Mouse (Mus musculus): ENCODE results near the gene Lyzl4. TPM values are rescaled to one million over a fixed set of nuclear protein-coding genes. Genes with fewer than 3 reads are reported as not detected.

Gene Lyzl4
- polyA plus RNA-seq, 1 experiment from 2014 or later: not detected

GRCm38 (mm10) chr9:121642401-121643181 is 695 bp upstream of the Lyzl4 start, which contains the start of gene Vipr1:
TSS of gene Vipr1 (plus strand) at chr9:121642716.
- peak; percentile 84 for DNase-seq (ENCODE audit: low spot score)

DNA sequence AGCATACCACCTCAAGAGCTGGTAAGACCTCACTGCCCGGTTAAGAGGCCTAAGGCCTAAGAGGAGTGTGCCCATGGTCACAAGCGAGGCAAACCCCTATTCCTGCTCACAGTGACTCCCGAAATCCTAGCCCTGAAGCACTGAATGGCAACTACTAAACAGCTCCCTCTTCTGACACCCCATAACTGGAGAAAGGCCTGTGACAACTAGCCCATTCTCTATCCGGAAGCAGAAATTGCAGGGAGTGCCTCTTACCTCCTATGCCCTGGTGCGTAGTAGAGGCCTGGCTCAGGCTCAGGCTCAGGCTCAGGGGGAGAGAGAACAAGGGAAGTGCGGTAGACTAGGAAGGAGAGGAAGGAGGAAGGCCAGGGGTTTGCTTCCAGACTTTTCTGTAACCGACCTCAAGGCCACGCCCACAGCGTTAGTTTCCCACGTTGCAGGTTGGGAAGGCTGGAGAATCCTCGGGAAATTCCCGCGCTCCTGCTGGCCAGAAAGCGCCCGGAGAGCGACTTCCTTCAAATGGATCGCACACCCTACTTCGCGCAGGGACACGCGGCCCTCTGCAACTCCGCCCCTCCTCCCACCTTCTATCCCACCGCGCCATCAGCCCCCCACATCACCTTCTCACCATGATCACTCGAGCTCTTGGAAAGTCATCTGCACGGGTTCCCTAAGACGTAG is 521 bp downstream of the Lyzl4 start:
- Histone ChIP-seq H3K36me3 (no peaks in the 10 kb centered on the region), H3K4me3 (peak overlapping the region; percentile 63), H3K27me3 (ENCODE audit: low read depth, poor library complexity, severe bottlenecking) (peaks cover 95% of the 10 kb centered on the region), H3K9me3 (replicated peaks) (no peaks in the 10 kb centered on the region), H3K27ac (no peak overlapping the region), H3K4me1 (peaks cover 21% of the 10 kb centered on the region)
- 12% methylated on average over 27 of the region's 27 CpGs for WGBS
- DNase-seq (ENCODE audit: low spot score): peak; percentile 53

More at GRCm38 (mm10) chr9:121642401-121643181, 695 bp upstream of the Lyzl4 start, which contains the start of gene Vipr1:
- no peaks in the 10 kb centered on the region for H3K36me3 ChIP-seq
- under 1% methylated on average over 79 of the region's 79 CpGs for WGBS
- H3K27me3 ChIP-seq (ENCODE audit: low read depth, poor library complexity, severe bottlenecking): peaks cover 84% of the 10 kb centered on the region
- H3K9me3 ChIP-seq (replicated peaks): no peaks in the 10 kb centered on the region
- peaks cover 20% of the 10 kb centered on the region for H3K4me1 ChIP-seq
- H3K4me3 ChIP-seq: peak within 1 kb of the TSS; percentile 63
- peak within 1 kb of the TSS; percentile 65 for H3K27ac ChIP-seq

DNA sequence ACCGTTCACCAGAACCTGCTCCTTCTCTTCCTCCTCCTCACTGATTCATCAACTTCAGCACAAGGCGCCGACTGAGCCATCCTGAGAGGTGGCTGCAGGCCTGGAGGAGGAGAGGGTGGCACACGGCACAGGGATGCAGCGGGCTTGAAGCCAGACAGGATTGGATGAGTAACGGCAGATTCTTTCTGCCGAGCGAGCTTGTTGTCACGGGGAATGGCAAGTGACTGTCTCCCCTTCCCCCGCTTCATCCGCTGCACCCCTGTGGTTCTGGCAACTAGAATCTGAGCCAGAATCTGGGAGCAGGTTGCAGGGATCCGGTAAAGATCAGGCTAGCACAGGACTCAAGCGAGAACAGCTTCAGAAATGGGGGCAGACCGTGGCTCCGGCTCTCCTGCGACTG is 2.1 kb downstream of the Lyzl4 start:
- Histone ChIP-seq H3K27ac (no peak overlapping the region), H3K36me3 (no peaks in the 10 kb centered on the region), H3K4me3 (no peak overlapping the region), H3K9me3 (replicated peaks) (no peaks in the 10 kb centered on the region), H3K4me1 (peaks cover 28% of the 10 kb centered on the region), H3K27me3 (ENCODE audit: low read depth, poor library complexity, severe bottlenecking) (peaks cover 98% of the 10 kb centered on the region)
- WGBS: 52% methylated on average over 16 of the region's 16 CpGs
- no peak for DNase-seq (ENCODE audit: low spot score)

- H3K27me3 ChIP-seq (ENCODE audit: low read depth, poor library complexity, severe bottlenecking): peaks cover 65% of the 10 kb centered on the region
- H3K36me3 ChIP-seq: no peaks in the 10 kb centered on the region
- 53% methylated on average over 7 of the region's 7 CpGs for WGBS
- 0 out of 2 replicates have a peak overlapping the region, but pooled peaks have one; percentile 2 for H3K27ac ChIP-seq
- H3K4me1 ChIP-seq: peaks cover 8% of the 10 kb centered on the region
- no peak overlapping the region for H3K4me3 ChIP-seq
- H3K9me3 ChIP-seq (replicated peaks): no peaks in the 10 kb centered on the region
- DNase-seq (ENCODE audit: low spot score): no peak
Measured at GRCm38 (mm10) chr9:121635835-121636576, 5.9 kb downstream of the Lyzl4 start.

DNA sequence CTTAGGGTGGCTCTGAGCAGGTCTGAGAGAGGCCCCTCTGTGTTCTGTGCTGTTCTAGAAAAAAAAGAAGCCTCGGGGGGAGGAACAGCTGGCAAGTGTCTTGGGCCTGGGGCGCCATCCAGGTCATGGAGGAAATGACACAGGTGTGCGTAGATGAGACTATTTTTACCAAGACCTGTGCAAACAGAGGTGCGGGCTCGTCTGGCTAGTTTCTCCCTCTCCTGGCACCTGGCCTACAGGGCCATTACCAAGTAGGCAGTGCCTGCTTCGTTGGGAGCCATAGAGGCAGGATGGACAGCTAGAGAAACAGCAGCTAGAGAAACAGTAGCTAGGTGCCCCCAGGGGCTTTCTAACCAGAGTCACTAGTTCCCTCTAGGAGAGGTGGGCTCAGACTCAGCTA is 8.6 kb downstream of the Lyzl4 start:
- Histone ChIP-seq H3K4me1 (peaks cover 8% of the 10 kb centered on the region), H3K9me3 (replicated peaks) (no peaks in the 10 kb centered on the region), H3K36me3 (no peaks in the 10 kb centered on the region), H3K27ac (no peak overlapping the region), H3K4me3 (no peak overlapping the region), H3K27me3 (ENCODE audit: low read depth, poor library complexity, severe bottlenecking) (peaks cover 38% of the 10 kb centered on the region)
- no peak for DNase-seq (ENCODE audit: low spot score)
- WGBS: 85% methylated on average over 6 of the region's 6 CpGs

DNA sequence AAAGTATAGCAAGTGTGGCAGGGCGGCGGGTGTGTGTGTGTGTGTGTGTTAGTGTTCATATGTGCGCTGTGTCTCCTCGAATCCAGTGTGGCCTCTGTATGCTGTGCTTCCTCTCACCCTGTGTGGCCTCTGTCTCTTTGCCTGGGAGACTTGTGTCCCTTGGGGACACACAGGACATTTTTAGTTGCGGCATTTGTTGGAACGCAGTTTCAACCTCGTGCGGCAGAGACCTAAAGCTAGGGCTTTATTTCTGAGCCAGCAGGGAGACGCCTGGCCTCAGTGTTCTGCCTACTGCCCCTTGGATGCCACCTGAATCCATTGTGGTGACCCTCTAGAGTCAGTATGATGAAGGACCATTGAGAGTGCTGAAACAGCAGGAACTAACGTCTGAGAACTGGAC is 9.0 kb downstream of the Lyzl4 start:
- no peak for DNase-seq (ENCODE audit: low spot score)
- no peak overlapping the region for H3K4me3 ChIP-seq
- no peak overlapping the region for H3K27ac ChIP-seq
- H3K4me1 ChIP-seq: peaks cover 8% of the 10 kb centered on the region
- H3K9me3 ChIP-seq (replicated peaks): no peaks in the 10 kb centered on the region
- peaks cover 34% of the 10 kb centered on the region for H3K27me3 ChIP-seq (ENCODE audit: low read depth, poor library complexity, severe bottlenecking)
- no peaks in the 10 kb centered on the region for H3K36me3 ChIP-seq
- WGBS: 89% methylated on average over 10 of the region's 10 CpGs

DNA sequence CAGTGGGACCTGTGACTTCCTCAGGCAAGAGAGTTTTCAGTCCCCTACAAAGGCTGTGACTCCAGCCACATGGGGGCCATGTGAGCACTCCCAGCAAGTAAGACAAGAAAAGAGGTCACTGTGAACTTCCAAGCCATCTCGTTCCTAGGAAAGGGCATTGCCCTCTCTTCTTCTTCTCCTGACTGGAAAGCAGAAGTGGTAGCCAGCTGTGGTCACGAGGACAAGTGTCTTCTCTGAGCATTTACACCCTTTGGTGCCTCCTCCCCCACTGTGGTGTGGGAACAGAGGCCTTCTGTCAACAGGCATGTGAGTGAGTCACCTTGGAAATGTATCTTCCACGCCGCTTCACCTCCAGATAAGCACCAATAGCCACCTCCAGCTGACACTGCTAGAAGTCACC is 9.9 kb downstream of the Lyzl4 start:
- Histone ChIP-seq H3K4me3 (no peak overlapping the region), H3K27ac (no peak overlapping the region), H3K36me3 (no peaks in the 10 kb centered on the region), H3K9me3 (replicated peaks) (no peaks in the 10 kb centered on the region), H3K27me3 (ENCODE audit: low read depth, poor library complexity, severe bottlenecking) (peaks cover 25% of the 10 kb centered on the region), H3K4me1 (peaks cover 8% of the 10 kb centered on the region)
- WGBS: 75% methylated on average over 4 of the region's 4 CpGs
- no peak for DNase-seq (ENCODE audit: low spot score)

DNA sequence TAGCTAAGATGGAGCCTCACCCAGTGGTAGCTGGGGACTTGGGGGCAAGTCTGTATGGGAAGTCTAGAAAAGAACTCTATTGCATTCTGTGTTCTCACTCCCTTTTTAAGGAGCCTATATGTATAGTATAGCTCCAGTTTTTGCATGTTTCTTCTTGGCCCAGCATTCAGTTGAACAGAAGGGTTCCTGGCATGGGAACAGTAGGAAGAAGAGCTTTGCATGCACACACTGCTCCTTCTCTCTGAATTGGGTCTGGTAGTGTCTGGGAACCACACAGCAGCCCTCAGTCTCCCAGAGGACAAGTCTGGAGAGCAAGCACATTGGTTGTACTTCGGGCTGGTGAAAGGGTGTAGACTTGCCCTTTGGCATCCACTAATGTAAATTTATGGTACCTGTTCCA is 11.3 kb downstream of the Lyzl4 start:
- Histone ChIP-seq H3K27me3 (ENCODE audit: low read depth, poor library complexity, severe bottlenecking) (peaks cover 13% of the 10 kb centered on the region; the same call in 1 of the 2 replicates), H3K27ac (no peak overlapping the region), H3K36me3 (no peaks in the 10 kb centered on the region), H3K9me3 (replicated peaks) (no peaks in the 10 kb centered on the region), H3K4me1 (0 out of 2 replicates have a peak, but pooled peaks cover under 1% of the 10 kb centered on the region), H3K4me3 (no peak overlapping the region)
- WGBS: 86% methylated on average over 1 of the region's 1 CpGs
- no peak for DNase-seq (ENCODE audit: low spot score)

DNA sequence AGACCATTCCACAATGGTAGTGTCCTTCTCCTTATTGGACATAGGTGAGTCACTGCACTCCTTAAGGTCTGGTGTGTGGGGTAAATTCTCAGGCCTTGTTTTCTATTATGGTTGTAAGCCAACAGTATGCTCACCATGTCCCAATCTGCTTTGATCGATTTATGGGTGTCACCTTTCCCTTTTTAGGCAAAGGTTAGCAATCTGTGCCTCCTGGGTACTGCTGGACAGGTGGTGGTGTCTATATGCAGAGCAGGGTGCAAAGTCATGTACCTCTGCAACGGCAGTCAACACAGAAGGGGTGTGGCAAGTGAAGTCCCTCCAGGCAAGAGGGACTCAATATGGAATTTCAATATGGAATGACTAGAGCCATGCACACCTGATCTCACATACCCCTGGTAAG is 17.0 kb downstream of the Lyzl4 start:
- H3K27ac ChIP-seq: no peak overlapping the region
- H3K4me1 ChIP-seq: peaks cover 4% of the 10 kb centered on the region; the same call in 1 of the 2 replicates
- no peak overlapping the region for H3K4me3 ChIP-seq
- 76% methylated on average over 2 of the region's 2 CpGs for WGBS
- H3K27me3 ChIP-seq (ENCODE audit: low read depth, poor library complexity, severe bottlenecking): 0 out of 2 replicates have a peak, but pooled peaks cover 1% of the 10 kb centered on the region
- no peaks in the 10 kb centered on the region for H3K9me3 ChIP-seq (replicated peaks)
- no peak for DNase-seq (ENCODE audit: low spot score)
- no peaks in the 10 kb centered on the region for H3K36me3 ChIP-seq

GRCm38 (mm10) chr9:121623235-121623634 is 18.7 kb downstream of the Lyzl4 start:
- no peak for DNase-seq (ENCODE audit: low spot score)
- Histone ChIP-seq H3K27me3 (ENCODE audit: low read depth, poor library complexity, severe bottlenecking) (0 out of 2 replicates have a peak, but pooled peaks cover 3% of the 10 kb centered on the region), H3K4me1 (peaks cover 18% of the 10 kb centered on the region), H3K9me3 (replicated peaks) (no peaks in the 10 kb centered on the region), H3K27ac (no peak overlapping the region), H3K4me3 (no peak overlapping the region), H3K36me3 (no peaks in the 10 kb centered on the region)
- WGBS: 91% methylated on average over 4 of the region's 4 CpGs

- 41% methylated on average over 7 of the region's 7 CpGs for WGBS
- Histone ChIP-seq H3K4me3 (no peak overlapping the region), H3K27ac (peak overlapping the region; percentile 42), H3K27me3 (ENCODE audit: low read depth, poor library complexity, severe bottlenecking) (peaks cover 3% of the 10 kb centered on the region; the same call in 1 of the 2 replicates), H3K4me1 (peaks cover 21% of the 10 kb centered on the region), H3K9me3 (replicated peaks) (no peaks in the 10 kb centered on the region), H3K36me3 (no peaks in the 10 kb centered on the region)
- DNase-seq (ENCODE audit: low spot score): no peak
Measured at GRCm38 (mm10) chr9:121619441-121619840, 22.5 kb downstream of the Lyzl4 start.

- H3K27ac ChIP-seq: no peak overlapping the region
- DNase-seq (ENCODE audit: low spot score): no peak
- WGBS: 58% methylated on average over 3 of the region's 3 CpGs
Measured at GRCm38 (mm10) chr9:121616471-121616870, 25.4 kb downstream of the Lyzl4 start.

More at GRCm38 (mm10) chr9:121616471-121616870, 25.4 kb downstream of the Lyzl4 start:
- H3K4me3 ChIP-seq: no peak overlapping the region
- H3K27me3 ChIP-seq (ENCODE audit: low read depth, poor library complexity, severe bottlenecking): peaks cover 3% of the 10 kb centered on the region; the same call in 1 of the 2 replicates
- no peaks in the 10 kb centered on the region for H3K9me3 ChIP-seq (replicated peaks)
- no peaks in the 10 kb centered on the region for H3K36me3 ChIP-seq
- peaks cover 20% of the 10 kb centered on the region for H3K4me1 ChIP-seq
